Mouse (Mus musculus): ENCODE measurements around the gene Ick.
A peak's percentile ranks its signal among the peaks of the same experiment; 100 is the strongest.
"Not testable (repeated sequence)": the region's sequence is repeated elsewhere in the genome, so short reads cannot be mapped to it uniquely, and the experiment has no call there.

Gene Ick

DNA sequence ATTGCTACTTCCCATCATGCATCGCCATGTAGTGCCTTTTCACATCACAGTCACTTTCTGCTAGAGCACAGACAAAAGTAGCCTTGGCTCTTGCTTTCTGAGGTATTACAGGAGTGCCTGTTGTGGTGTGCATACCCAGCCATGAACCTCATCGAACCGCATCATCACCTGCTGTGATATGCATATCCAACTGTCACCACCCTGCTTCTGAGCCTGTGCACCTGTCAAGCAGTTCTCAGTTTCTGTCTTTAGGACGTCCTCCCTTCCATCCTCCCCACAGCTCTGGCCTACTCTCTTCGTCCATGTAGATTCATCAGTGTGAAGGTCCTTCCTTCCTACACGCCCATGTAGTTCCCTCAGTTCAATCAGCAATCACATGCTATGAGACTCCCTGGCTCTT, 39.2 kb downstream of the Ick start:
- DNase-seq (ENCODE audit: low read depth, low spot score): no peak

DNA sequence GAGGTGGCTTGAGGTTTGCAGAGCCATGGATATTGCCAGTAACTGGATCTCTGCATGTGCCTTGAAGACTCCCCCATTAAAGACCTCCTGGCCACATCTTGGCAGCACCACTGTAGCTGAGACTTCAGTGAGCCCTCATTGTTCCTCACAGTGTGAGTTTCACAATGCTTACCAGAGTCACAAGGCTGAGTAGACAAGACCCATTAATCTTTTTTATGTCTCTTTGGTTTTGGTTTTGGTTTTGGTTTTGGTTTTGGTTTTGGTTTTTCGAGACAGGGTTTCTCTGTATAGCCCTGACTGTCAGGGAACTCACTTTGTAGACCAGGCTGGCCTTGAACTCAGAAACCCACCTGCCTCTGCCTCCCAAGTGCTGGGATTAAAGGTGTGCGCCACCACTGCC, 40.8 kb downstream of the Ick start:
- DNase-seq (ENCODE audit: low read depth, low spot score): not testable (repeated sequence)

DNA sequence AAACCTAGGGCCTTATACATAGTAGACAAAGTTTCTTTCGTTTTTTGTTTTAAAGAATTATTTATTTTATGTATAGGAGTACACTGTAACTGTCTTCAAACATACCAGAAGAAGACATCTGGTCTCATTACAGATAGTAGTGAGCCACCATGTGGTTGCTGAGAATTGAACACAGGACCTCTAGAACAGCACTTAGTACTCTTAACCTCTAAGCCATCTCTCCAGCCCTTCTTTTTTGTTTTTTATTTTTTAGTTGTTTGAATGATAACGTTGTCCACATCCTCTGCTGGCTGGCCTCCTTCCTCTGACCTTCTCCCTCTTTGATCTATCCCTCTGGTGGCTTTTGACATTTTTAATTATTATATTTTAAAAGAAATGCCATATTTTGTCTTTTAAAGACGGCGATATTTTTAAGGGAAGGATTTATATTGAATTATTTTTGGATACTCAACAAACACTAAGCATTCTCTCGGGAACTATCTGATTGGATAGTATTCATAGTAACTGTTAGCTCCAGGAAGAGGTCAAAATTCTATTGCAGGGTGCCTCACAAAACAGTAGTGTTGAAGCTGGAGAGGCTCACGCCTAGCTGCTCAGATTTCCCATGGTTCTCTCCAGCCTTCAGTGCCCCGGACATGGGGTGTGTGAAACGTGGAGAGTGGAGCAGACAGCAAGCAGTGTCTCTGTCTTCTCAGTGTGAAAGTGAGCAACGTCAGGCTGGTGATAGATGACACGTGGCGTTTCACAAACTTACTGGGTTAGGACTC, 45.4 kb downstream of the Ick start:
- DNase-seq (ENCODE audit: low read depth, low spot score): no peak

DNA sequence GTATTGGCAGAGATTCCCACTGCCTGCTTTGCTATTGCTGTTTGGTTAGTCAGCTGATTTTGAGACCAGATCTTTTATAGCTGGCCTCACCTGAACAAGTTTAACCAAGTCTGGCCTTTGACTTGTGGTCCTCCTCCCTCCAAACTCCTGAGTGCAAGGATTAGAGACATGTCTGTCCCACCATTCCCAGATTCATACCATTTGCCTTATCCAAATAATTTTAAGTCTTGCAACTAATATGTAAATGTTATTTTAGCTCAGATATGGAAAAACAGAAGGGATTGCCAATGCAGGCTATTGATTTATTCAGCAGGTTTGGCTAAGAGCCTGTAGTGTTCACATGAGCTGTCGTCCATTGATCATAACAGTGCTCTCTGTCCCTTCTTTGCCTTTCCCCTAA, 48.2 kb downstream of the Ick start:
- no peak for DNase-seq (ENCODE audit: low read depth, low spot score)

DNA sequence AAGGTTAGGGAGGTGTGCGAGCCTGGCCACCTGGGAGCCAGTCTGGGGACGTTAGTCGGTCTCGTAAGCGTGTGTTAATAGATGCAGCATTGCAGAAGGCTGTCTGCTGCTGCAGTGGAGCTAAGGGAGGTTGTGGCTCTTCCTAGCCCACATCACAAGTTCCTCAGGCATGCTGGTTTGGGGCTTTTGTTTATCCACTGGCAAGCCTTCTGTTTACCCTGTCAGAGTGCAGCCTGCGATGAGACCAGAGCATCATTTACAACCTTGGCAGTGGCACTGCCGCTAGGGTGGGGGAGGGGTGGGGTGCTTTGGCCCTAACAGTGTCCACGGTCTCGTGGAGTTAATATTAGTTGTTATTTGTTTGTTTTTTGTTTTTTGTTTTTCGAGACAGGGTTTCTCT, 54.3 kb downstream of the Ick start:
- DNase-seq (ENCODE audit: low read depth, low spot score): no peak

DNA sequence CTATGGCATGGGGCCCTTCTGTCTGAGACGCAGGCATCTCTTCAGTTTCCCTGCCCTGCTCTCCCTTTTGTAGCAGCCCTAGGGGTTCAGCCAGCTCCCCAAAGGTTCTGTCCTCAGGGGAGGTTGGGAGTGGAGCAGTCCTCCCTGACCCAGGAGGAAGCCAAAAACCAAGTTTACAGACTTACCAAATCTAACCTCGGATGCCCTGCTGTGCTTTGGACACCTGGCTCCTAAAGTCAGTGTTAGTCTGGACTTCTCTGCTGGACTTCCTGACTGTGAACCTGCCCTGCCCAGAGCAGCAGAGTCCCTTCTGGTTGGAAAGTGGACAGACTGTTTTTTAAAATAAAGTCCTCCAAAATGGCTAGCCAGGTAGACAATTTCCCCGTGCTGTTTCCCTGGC, 55.7 kb downstream of the Ick start:
- no peak for DNase-seq (ENCODE audit: low read depth, low spot score)

DNA sequence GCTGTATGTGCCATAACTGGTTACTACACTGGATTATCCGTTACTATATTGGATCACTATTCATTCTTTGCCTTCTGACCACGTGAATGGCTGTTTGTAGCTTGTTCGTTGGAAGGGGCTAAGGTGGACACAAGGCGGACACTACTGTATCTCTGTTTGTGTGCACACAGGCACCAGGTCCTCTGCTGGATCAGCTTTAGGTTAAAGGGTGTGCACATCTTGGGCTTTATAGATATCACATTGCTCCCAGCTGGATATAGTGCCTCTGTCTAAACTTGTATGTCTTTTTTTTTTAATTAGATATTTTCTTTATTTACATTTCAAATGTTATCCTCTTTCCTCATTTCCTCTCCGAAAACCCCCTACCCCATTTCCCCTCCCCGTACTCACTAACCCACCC, 56.5 kb downstream of the Ick start:
- DNase-seq (ENCODE audit: low read depth, low spot score): no peak

DNA sequence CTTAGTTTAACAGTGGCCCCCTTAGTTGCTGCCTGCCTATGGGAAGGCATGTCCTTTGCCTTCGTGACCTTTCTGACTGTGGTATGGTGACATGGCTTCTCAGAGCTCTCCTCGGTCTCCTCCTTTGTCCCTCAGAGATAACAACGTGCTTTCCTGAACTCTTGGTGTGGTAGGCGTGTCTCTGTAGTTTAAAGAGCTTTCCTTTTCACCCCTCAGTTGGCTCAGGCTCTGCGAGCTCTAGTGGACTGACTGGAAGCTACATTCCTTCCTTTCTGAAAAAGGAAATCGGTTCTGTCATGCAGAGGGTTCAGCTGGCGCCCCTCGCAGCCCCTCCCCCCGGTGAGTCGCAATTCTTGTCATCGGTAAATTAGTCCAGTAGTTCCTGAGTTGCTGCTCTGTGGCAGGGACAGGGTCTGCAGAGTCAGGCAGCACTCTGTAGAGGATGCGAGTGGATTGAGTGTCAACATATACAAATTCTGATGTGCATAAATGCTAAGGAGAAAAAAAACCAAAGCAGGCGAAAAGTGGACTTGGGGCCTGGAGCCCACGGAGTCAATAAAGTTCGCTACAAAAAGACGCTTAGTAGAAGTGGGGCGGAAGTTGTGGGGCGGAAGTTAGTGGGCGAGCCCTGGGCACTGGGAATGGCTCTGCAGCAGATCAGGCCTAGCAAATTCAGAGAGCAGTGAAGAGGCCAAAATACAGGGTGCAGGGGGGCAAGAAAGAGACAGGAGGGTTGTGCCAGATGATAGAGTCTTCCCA, 57.9 kb downstream of the Ick start:
- DNase-seq (ENCODE audit: low read depth, low spot score): peak; percentile 87

DNA sequence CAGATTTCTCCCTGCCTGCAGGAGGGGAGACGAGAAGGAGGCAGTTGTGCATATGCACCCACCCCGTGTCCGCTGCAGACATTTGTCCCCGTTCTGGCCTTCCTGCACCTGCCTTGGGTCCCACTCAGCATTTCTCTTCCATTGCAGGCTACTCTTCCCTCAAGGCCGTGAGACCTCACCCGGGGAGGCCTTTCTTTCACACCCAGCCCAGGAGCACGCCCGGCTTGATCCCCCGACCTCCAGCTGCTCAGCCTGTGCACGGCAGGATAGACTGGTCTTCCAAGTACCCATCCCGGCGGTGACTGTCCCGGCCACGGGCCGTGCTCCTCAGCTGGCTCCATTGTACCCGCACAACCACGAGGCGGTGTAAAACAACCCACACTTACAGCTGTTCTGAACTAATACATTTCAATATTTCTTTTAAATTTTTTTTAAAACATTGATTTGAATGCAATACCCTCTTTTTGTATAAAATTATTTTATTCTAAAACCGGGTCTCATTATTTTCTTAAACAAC, 58.5 kb downstream of the Ick start:
- peak; percentile 64 for DNase-seq (ENCODE audit: low read depth, low spot score)

DNA sequence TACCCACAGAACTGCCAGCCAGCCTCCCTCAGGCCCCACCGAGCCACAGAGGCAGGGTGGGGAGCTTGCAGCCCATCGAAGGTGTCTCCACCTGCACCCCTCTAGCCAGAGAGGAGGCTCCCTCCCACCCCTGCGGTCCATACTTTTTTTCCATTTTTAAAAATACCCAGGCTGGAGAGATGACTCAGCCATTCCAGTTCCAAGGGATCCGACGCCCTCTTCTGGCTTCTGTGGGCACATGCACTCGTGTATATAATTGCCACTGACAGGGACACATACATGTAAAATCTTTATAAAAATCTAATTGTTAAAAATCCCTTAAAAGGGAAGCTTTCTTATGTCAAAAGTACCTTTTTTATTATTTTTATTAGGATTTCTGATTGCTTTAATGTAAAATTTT, 59.9 kb downstream of the Ick start:
- peak; percentile 71 for DNase-seq (ENCODE audit: low read depth, low spot score)

DNA sequence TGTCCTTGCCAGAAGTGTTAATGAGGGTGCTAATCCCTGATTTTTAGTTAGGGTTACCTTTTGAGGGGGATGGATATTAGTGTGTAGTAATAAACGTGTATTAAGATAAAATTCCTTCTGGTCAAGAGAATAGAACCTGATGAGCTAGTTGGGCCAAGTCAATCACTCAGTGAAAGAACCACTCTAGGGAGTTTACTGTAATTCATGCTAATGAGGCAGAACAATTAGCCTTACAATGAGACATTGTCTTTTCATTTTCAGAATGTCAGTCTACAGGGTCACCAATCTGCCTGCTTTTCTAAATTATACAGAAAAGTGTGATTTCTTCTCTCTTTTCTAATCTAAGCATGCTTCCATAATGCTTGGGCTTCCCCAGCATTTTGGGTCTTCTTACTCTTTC, 65.0 kb downstream of the Ick start:
- DNase-seq (ENCODE audit: low read depth, low spot score): no peak

DNA sequence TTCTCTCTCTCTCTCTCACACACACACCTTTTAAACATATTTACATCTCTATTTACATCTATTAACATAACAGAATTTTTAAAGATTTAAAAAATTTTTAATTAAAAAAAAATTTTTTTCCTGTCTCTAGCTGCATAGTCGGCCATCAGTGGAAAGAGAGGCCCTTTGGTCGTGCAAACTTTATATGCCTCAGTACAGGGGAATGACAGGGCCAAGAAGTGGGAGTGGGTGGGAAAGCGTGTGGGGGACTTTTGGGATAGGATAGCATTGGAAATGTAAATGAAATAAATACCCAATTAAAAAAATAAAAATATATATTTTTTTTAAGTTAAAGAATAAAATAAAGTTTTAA, 65.9 kb downstream of the Ick start:
- not testable (repeated sequence) for DNase-seq (ENCODE audit: low read depth, low spot score)

DNA sequence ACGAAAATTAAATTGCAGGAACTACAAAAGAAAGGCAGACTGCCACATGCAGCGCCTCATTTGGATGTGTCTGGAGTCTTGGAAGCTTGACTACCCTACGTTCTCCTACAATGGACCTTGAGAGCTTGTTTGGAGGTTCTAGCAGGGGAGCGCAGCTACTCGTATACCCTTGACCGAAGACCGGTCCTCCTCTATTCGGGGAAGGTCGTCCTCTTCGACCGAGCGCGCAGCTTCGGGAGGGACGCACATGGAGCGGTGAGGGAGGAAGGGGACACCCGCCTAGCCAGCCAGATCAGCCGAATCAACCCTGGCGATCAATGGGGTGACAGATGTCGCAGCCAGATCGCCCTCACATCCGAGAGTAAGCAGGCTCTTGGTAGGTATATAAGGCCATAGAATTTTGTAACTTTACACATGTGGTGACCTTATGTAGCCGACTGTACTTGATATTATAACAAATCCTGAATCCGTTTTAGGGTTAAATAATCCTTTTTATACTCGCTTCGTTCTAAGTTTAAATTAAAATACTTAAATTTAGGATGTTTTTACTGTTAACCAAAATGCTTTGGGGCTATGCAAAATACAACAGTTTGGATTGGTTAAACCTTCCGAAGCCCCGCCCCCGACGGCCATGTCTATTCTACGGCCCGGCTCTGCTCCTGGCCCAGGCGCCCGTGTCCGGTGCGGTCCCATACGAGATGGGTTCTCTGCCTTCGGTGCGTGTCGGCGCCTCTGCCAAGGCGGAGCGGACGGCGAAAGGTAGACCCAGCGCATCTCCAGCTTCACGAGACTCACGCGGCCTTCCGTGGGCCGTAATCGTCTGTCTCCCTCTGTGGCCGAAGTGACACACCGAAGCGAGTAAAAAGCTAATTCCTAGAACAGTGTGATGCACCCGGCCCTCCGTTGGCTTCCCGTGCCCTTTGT, 66.5 kb downstream of the Ick start:
- peak; percentile 96 for DNase-seq (ENCODE audit: low read depth, low spot score)

DNA sequence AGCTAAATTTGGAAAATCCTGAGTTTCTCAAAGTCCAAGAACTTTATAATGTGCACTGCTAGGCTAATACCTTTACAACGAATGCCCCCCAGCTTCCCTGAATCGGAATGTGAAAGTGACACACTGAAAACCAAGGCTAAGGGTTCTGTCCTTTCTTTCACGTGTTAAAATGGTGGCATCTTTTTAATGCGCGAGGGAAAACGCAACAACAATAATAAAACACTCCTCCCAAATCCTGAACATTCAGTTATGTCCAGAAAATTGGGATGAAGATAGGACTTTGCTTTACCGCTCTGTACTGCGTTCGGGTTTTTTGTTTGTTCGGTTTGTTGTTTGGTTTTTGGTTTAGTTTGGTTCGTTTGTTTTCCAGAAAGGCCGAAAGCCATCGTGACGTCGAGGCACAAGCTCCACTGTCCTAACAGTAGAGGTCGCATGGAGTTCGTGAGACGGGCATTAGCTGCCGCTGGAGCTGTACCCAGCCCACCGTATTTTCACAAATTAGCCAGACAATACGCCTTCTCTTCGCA, 67.3 kb downstream of the Ick start:
- DNase-seq (ENCODE audit: low read depth, low spot score): peak; percentile 93

DNA sequence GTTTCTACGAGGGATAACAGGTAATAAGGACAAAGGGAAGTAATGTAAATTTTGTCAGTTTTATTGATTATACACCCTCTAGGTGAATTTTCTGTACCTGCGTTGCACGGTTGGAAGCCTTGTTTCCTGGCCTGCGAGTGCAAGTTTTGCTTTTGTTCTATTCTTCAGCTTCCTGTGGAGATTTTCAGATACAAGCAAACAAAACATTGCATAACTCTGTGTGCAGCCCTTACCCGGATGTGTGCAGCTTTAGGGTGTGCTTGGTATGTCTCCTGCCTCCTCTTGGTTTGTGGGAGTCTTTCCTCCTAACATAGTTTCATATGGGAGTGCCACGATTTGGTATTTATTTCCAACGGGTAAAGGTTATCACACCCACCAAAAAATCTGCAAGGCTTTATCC, 67.8 kb downstream of the Ick start:
- no peak for DNase-seq (ENCODE audit: low read depth, low spot score)

DNA sequence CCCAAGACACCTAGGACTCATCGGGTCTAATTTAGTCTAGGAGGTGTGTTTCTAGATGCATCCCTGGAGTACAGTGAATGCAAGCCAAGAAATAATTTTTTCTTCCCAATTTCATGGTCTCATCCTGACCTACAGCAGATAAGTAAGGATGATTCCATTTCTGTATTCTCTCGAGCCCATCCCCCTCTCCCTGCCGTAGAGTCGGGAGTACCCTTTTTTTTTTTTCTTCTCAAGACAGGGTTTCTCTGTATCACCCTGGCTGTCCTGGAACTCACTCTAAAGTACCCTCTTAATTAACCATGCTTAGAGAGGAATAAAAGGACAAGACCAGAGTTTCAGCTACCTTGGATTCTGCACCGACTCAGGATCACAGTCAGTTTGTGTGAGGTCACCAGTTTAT, 69.2 kb downstream of the Ick start:
- no peak for DNase-seq (ENCODE audit: low read depth, low spot score)

DNA sequence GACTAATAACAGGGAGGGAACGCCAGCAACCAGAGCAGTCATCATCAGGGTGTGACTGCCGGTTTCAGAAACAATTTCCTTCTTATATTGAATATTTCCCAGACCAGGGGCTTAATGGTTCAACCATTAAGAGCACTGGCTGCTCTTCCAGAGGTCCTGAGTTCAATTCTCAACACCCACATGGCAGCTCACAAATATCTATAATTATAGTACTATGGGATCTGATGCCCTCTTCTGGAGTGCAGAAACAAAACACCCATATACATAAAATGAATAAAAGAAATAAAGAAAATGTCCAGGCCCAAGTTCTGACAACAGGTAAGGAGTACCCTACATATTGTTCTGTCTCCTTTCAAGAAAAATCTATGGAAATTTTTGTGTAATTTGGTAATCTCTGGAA, 70.1 kb downstream of the Ick start:
- DNase-seq (ENCODE audit: low read depth, low spot score): no peak

DNA sequence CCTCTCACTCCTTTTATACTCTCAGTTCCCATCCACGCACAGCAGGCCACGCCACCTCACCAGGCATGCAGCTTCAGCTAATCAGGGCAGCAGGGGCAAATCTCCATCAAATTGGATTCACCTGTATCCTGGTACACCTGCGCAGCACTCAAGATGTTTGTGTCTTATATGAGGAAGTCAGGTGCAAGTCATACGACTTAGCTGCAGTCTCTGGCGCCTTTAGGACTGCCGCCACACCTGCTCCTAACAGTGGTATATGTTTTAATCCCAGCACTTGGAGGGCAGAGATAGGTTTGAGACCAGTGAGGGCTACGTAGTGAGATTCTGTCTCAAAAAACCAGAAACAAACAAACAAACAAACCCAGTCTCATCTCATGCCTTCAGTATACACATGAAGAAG, 73.5 kb downstream of the Ick start, which contains the start of gene Gsta4:
Gene Gsta4 (plus strand): TSS at position 301 of the 400 bp plus-strand sequence.
- DNase-seq (ENCODE audit: low read depth, low spot score): not testable (repeated sequence)

DNA sequence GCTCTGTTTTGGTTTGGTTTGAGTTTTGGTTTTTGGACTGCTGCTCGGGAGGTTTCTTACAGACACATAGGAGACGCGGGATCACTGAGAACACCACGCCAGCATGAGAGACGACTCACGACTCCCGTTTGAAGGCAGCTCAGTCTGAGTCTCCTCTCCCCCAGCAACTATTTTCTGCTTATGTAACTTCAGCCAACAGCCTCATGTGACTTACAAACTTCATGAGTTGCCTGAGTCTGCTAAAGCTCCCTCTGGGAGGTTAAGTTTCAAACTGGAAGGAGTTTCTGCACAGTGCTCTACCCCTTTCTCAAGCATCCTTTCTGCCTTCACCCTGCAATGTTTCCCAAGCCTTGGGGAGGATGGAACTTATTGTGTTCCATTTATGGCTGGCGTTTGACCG, 76.7 kb downstream of the Ick start:
- DNase-seq (ENCODE audit: low read depth, low spot score): no peak

DNA sequence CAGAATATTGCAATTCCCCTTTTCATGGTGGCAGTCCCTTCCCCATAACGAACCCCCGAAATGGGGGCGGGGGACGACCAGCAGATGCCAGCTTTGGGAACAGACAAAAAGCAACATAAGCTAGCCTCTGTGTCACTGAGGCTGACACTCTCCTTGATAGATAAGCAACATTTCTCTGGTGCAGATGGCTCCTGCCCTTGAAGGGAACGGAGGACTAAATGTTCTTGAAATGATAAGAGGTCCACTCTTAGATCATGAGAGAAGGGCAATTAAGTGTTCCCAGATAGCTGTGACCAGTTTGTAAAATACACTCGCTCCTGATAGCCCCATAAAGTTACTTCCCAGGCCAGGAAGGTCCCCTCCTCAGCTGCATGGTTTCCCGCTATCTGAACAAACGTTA, 79.9 kb downstream of the Ick start:
- no peak for DNase-seq (ENCODE audit: low read depth, low spot score)

Measured in ZHBTc4 (cell line).